Comparison of ENCODE assay signal across 28 mouse cellular contexts in the genomic region with DNA sequence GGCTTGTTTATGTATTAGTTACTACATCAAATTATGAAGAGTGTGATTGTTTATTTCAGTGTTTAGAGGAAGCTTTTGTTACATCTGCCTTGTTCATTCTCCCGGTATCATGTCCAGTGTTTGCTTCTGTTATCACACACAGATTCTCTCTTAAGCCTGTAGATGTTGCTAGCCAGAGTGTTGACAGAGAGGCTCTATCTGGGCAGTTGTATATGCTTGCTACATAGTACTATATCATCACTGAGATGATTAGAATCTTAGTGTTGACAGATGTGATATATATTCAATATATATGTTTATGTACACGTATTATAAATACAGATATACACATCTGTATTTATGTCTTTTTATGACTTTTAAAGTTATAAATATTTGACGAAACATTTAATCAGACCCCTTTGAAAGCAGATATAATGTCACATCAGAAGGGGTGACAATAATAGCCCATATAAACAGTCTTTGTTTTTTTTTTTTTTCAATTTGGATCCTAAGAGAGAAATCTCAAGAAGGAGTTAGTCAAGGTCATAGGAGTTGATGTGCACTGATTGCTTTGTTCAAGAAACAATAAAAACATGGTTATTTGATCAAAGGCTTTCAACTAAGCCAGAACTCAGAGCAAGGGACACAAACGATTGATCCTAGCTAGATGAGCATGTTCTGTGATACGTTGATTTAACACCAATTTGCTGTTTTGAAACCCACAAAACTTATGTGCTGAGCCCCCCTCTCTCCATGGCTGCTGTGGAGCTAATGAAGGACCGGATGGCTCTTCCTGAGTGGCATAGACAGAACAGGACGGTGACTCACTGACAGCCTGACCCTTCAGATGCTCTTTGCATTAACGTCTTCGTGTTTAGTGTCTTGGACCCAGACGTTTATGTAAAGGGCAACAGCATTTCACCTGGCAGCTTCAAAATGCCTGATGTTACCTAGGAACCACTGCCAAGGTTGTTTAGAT.
"Had no signal": no experiment of that assay in that cellular context is flagged by ENCODE, and none has a peak within 500 bp of the region (broad histone marks: within the 10 kb centered on the region; RNA-seq: fewer than 3 reads in every experiment).

No protein-coding gene starts in this region.

- H3K27ac ChIP-seq: embryonic facial prominence, embryonic 10.5 days; embryonic facial prominence, embryonic 12.5 days; embryonic facial prominence, embryonic 13.5 days; embryonic facial prominence, embryonic 15.5 days; forebrain, embryonic 10.5 days; forebrain, embryonic 12.5 days; forebrain, embryonic 13.5 days; forebrain, embryonic 15.5 days; gastrocnemius, adult 2 months had no signal

- H3K27me3 ChIP-seq: embryonic facial prominence, embryonic 12.5 days; embryonic facial prominence, embryonic 13.5 days; embryonic facial prominence, embryonic 15.5 days; forebrain, embryonic 12.5 days; forebrain, embryonic 13.5 days; forebrain, embryonic 15.5 days had no signal

- H3K4me2 ChIP-seq: embryonic facial prominence, embryonic 12.5 days; embryonic facial prominence, embryonic 13.5 days; embryonic facial prominence, embryonic 15.5 days; forebrain, embryonic 12.5 days; forebrain, embryonic 13.5 days; forebrain, embryonic 15.5 days had no signal

- H3K9ac ChIP-seq: embryonic facial prominence, embryonic 12.5 days; embryonic facial prominence, embryonic 13.5 days; embryonic facial prominence, embryonic 15.5 days; forebrain, embryonic 12.5 days; forebrain, embryonic 13.5 days; forebrain, embryonic 15.5 days; forebrain, postnatal 0 days had no signal

- ATAC-seq: forebrain, embryonic 13.5 days; forebrain, embryonic 14.5 days; forebrain, embryonic 15.5 days; forebrain, embryonic 16.5 days; forebrain, postnatal 0 days had no signal

- DNase-seq: cerebellum, adult 18-20 months; cerebellum, adult 2 months; cerebellum, adult 8-10 months; cerebellum, adult 9-10 months; cerebellum, adult 9-11 months; cerebellum, postnatal 10 days; cerebellum, postnatal 14 days; cerebellum, postnatal 25 days; cerebellum, postnatal 36 days; embryo, embryonic 11 days; forebrain, postnatal 0 days; gastrocnemius, adult 2 months; gastrocnemius, postnatal 10 days; gastrocnemius, postnatal 14 days; gastrocnemius, postnatal 25 days; gastrocnemius, postnatal 36 days; heart, adult 18-20 months had no signal

- H3K9me3 ChIP-seq: embryonic facial prominence, embryonic 10.5 days; embryonic facial prominence, embryonic 12.5 days; embryonic facial prominence, embryonic 13.5 days; embryonic facial prominence, embryonic 15.5 days; forebrain, embryonic 10.5 days; forebrain, embryonic 12.5 days; forebrain, embryonic 13.5 days; forebrain, embryonic 15.5 days had no signal

- H3K4me1 ChIP-seq: embryonic facial prominence, embryonic 10.5 days; embryonic facial prominence, embryonic 12.5 days; embryonic facial prominence, embryonic 13.5 days; embryonic facial prominence, embryonic 15.5 days; forebrain, embryonic 10.5 days; forebrain, embryonic 12.5 days; forebrain, embryonic 13.5 days; forebrain, embryonic 15.5 days had no signal

- H3K4me3 ChIP-seq: embryonic facial prominence, embryonic 10.5 days; embryonic facial prominence, embryonic 12.5 days; embryonic facial prominence, embryonic 13.5 days; embryonic facial prominence, embryonic 15.5 days; erythroblast, embryonic 14.5 days; forebrain, embryonic 10.5 days; forebrain, embryonic 12.5 days; forebrain, embryonic 13.5 days; forebrain, embryonic 15.5 days; gastrocnemius, adult 2 months had no signal

- H3K36me3 ChIP-seq: embryonic facial prominence, embryonic 10.5 days; embryonic facial prominence, embryonic 12.5 days; embryonic facial prominence, embryonic 13.5 days; embryonic facial prominence, embryonic 15.5 days; forebrain, embryonic 10.5 days; forebrain, embryonic 12.5 days; forebrain, embryonic 15.5 days had no signal
